Mouse (Mus musculus): ENCODE results near the gene Abca4.

- TF ChIP-seq CTCF (IDR thresholded peaks at IDR 0.05; ENCODE audit: insufficient read depth, low read length), result no peak
- TF ChIP-seq POLR2A (IDR thresholded peaks at IDR 0.05; ENCODE audit: borderline replicate concordance, extremely low read depth, low read depth, low read length), result no peak
Observed at GRCm38 (mm10) chr3:122142256-122142922, 98.1 kb downstream of the Abca4 start.
